Mouse (Mus musculus) forebrain, embryonic 13.5 days (tissue): ENCODE data around the gene Zfp148. TPM values are rescaled to one million over a fixed set of nuclear protein-coding genes. Genes with fewer than 3 reads are reported as not detected.

ENCODE experiments used
- polyA plus RNA-seq: library from polyadenylated mRNA; unstranded; fragments of >200 nt; fragmentation: Nextera tagmentation; extraction: Ambion mirVana; gene quantifications from 2 replicates; pipeline ENCODE4 v1.2.1, GENCODE M21; 2015

The Zfp148 gene
- polyA plus RNA-seq, 1 experiment from 2014 or later: 66.6 TPM

Other genes starting within 250 kb of the Zfp148 start
- gene Osbpl11, start 195.8 kb upstream of the Zfp148 start, polyA plus RNA-seq: 14.7 and 16.2 TPM in 2 replicates
- gene Snx4, start 129.4 kb upstream of the Zfp148 start, polyA plus RNA-seq: 67.7 and 73.8 TPM in 2 replicates
- 0.67 and 0.92 TPM in 2 replicates for gene Slc12a8, start 136.5 kb downstream of the Zfp148 start, polyA plus RNA-seq